Mouse (Mus musculus) cerebellum, adult 9-10 months (tissue): Measurements from ENCODE around the gene Tm4sf20.

Experiments
- DNase-seq: peaks from one replicate; pipeline ENCODE4 v3.0.0; 2022

Gene Tm4sf20

GRCm38 (mm10) chr1:82768269-82768668 lies at the start of gene Tm4sf20:
Tm4sf20 (minus strand) TSS chr1:82768461.
- no peak for DNase-seq

GRCm38 (mm10) chr1:82815941-82816716 lies 47.9 kb upstream of the Tm4sf20 start:
- no peak for DNase-seq

GRCm38 (mm10) chr1:82811766-82812165 lies 43.5 kb upstream of the Tm4sf20 start:
- no peak for DNase-seq

- no peak for DNase-seq
These were observed 40.3 kb upstream of the Tm4sf20 start for GRCm38 (mm10) chr1:82808564-82808963.

- DNase-seq = no peak
These were observed 38.9 kb upstream of the Tm4sf20 start for GRCm38 (mm10) chr1:82807206-82807605.

- no peak for DNase-seq
These were observed 38.1 kb upstream of the Tm4sf20 start for GRCm38 (mm10) chr1:82806391-82806790.

GRCm38 (mm10) chr1:82804059-82804458 lies 35.8 kb upstream of the Tm4sf20 start:
- DNase-seq = no peak

GRCm38 (mm10) chr1:82803608-82804007 lies 35.3 kb upstream of the Tm4sf20 start:
- DNase-seq = no peak

- no peak for DNase-seq
These were observed 33.0 kb upstream of the Tm4sf20 start for GRCm38 (mm10) chr1:82801105-82801783.

GRCm38 (mm10) chr1:82798922-82799321 lies 30.7 kb upstream of the Tm4sf20 start:
- DNase-seq = no peak

- no peak for DNase-seq
These were observed 30.0 kb upstream of the Tm4sf20 start for GRCm38 (mm10) chr1:82798304-82798703.

GRCm38 (mm10) chr1:82797088-82797487 lies 28.8 kb upstream of the Tm4sf20 start:
- no peak for DNase-seq

GRCm38 (mm10) chr1:82795702-82796443 lies 27.6 kb upstream of the Tm4sf20 start:
- DNase-seq = no peak

GRCm38 (mm10) chr1:82795211-82795610 lies 26.9 kb upstream of the Tm4sf20 start:
- DNase-seq = no peak

GRCm38 (mm10) chr1:82793986-82794385 lies 25.7 kb upstream of the Tm4sf20 start:
- peak; percentile 12 for DNase-seq

- DNase-seq = no peak
These were observed 24.8 kb upstream of the Tm4sf20 start for GRCm38 (mm10) chr1:82793110-82793509.

- no peak for DNase-seq
These were observed 24.0 kb upstream of the Tm4sf20 start for GRCm38 (mm10) chr1:82792238-82792637.

- DNase-seq = no peak
These were observed 22.8 kb upstream of the Tm4sf20 start for GRCm38 (mm10) chr1:82791105-82791504.

GRCm38 (mm10) chr1:82788070-82788469 lies 19.8 kb upstream of the Tm4sf20 start:
- DNase-seq = peak; percentile 26

GRCm38 (mm10) chr1:82787414-82787813 lies 19.2 kb upstream of the Tm4sf20 start:
- DNase-seq = peak; percentile 51

- DNase-seq = no peak
These were observed 17.3 kb upstream of the Tm4sf20 start for GRCm38 (mm10) chr1:82785546-82785945.

- no peak for DNase-seq
These were observed 15.3 kb upstream of the Tm4sf20 start for GRCm38 (mm10) chr1:82783559-82783958.

- no peak for DNase-seq
These were observed 11.2 kb upstream of the Tm4sf20 start for GRCm38 (mm10) chr1:82779388-82779966.
